Mouse (Mus musculus): ENCODE measurements around the gene Srgap2. TPM values are rescaled to one million over a fixed set of nuclear protein-coding genes. Genes with fewer than 3 reads are reported as not detected.

Gene Srgap2
- total RNA-seq, 4 experiments from 2014 or later, result 70.7 to 81.5 (median 76.7) TPM

DNA sequence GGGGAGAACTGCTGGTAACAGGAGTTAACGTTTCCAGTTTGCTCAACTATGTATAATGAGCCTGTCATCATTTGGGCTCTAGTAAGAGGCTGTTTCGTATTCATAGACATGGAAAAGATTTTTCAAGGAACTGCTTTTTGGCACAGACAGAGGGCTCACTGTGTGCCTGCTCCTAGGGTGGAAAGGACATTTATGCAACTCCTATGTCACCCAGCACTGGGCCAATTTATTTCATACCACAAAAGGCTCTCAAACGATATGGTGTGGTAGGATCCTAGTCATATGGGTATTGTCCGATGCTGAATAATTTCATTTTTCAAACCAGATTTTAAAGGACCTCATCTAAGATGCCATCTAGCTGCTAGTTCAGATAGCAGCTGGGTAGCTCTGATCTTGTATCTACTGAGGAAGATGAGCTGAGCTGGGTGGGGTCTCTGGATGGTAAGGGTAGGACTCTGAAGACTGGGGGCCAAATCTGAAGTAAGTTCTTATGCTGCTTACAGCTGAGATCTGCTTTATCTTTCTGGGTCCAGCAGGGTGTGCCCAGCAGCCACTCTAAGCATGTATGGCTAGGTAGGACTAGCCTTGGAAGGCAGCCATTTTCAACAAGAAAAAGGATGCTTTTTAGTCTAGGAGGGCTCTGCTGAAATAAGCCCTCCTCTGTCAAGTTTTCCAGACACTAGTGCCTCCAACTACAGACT is 233.8 kb downstream of the Srgap2 start:
- DNase-seq (ENCODE audit: low spot score in 2 of 2), result no peak

DNA sequence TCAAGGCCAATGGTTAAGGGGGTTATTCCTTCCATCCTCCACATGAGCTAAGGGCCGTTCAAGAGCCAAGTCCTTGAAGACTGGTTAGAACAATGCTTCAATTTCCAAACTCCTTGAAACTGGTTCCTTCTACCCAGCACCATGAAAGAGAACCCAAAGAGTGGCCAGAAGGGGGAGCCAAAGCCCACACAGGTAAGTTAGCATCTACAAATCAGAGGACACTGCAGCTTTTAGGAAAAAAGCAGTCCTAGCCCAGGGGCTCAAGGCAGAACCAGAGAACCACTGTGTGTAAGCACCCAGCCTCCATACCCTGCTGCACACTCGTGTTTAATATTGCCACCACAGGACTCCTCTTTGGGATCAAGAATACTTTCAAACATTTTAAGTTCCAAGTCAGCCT is 236.5 kb downstream of the Srgap2 start:
- peak; percentile 40 to 48 for DNase-seq (ENCODE audit: low spot score in 2 of 2)

DNA sequence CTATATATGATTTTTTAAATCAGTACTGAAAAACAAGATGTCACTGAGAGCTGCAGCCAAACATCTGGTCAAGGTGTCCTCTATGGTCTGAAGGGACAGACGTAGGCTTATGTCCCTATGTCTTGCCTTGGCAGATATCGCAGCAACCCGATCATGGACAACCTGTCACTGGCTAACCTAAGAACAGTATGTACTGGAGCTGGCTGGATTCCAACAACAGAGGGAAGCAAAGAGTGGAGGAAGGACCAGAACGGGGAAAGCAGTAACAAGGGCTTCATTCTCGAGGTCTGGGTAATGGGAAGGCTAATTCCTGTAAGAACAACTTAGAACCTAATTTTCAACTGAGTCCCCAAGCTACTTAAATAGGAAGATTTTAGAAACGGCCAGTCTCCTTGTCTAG is 238.2 kb downstream of the Srgap2 start:
- DNase-seq (ENCODE audit: low spot score in 2 of 2), result no peak

DNA sequence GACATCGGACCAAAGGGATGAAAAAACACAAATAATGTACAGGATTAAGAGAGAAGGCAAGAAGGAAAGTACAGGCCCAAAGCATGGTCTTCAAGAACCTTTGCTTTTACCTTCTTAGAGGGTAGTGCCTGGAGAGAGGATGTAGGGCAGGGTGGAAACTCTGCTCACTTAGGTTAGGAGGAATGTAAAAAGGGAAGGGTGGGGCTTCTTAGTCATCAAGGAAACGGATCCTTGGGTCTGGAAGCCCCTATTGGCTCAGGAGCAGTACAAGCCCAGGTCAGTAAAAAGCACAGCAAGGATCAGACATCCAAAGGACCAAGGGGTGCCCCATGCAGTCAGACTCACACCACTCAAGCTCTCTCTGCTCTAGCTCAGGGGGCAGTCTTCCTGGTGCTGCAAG is 239.9 kb downstream of the Srgap2 start:
- no peak for DNase-seq (ENCODE audit: low spot score in 2 of 2)

DNA sequence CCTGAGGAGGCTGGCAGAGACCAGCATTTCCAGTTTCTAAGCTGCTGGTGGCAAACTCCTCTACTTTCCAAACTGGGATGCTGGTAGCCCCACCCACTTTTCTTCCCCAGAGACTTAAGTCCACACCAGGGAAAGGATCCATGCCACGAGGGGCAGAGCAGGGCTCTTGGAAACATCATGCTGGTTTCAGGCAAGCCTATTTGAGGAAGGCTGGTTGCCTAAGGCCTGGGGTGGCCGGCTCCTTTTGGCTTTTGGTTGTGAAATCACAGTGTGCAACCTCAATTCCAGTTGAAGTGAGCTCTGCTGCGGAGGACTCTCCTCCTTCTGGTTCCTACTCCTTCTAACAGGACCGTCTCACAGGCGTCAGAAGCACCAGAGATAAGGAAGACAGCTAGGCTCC is 240.3 kb downstream of the Srgap2 start:
- no peak for DNase-seq (ENCODE audit: low spot score in 2 of 2)

DNA sequence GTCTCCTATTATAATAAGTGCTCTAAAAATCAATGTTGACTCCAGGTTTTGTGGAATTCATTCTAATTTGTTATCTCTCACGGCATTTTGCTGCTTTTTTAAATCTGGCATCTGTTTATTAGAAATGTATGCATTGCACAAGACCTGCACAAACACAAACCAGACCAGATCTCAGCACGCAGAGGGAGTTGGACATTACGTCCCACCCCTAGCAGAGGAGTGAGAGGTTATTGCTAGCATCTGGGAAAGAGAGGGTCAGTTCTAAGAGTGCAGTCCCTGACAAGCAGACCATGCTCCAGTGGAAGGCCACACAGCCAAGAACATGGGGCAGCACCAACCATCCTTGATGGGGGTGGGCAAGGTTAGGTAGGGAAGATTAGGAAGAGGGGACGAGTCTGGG is 242.5 kb downstream of the Srgap2 start:
- no peak for DNase-seq (ENCODE audit: low spot score in 2 of 2)

DNA sequence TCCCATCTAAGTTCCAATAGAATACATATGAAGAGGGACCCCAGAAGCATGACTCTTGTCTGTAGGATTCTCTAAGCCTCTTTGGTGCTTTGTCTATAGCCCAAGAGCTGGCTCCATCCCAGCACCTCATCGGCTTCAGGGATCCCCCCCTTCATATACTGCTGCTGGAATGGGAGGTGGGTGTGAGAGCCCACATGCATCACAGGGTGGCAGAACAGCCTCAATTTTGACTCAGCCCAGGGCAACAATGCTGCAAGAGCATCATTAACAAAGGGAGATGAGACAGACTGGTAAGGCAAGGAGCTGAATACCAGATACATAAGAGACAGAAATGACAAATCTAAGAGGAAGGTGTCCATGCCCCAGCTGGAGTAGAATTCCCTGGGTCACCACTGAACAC is 243.0 kb downstream of the Srgap2 start:
- no peak for DNase-seq (ENCODE audit: low spot score in 2 of 2)

DNA sequence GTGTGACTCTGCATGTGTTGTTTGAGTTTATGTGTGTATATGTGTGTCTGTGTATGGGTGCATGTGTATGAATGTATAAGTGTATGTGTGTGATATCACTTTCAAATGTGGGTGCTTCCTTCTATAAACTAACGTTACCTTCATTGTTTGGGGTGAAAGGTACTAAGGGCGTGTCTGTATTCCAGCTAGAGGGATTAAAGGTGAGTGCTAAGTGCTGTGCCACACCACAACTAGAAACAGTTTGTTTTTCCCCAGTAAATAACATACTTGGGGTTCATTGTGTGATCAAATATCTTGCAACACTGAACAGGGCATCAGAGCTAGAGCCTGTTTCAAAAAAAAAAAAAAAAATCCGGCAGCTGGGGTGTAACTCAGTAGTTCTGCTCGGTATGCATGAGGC is 245.4 kb downstream of the Srgap2 start:
- DNase-seq (ENCODE audit: low spot score in 2 of 2), result no peak

DNA sequence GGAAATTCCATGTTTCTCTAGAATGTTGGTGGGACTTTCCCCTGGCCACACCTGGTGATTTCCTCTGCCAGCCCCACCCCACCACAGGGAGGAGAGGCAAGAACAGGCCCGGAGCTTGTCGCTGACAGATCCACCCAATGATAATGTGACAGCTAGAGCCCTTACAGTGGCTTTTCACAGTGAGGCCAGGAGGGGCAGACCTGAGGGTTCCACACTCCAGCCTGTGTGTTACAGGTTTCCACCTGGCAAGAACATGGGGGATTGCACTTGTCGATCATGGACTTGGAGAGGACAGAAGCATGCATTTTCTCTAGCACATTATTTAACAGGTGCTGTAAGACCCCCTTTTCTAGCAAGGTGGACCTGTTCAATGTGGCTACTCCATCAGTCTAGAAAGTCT is 246.9 kb downstream of the Srgap2 start:
- no peak for DNase-seq (ENCODE audit: low spot score in 2 of 2)

DNA sequence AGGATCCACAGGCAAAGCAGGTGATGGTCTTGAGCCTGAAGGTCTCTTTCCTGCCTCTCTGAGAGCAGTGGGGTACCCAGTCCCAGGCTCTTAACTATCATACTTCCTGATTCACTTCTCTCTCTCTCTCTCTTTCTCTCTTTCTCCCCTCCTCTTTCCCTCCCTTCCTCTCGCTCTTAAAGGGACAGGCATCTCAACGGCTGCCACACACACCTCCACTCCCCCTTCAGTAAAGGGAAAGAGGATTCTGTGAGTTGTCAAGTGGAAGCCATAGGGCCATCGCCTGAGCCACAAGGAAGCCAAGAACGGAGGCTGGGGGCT is 247.7 kb downstream of the Srgap2 start, which contains the start of gene Ikbke:
Ikbke (minus strand) TSS at position 151 of the 321 bp plus-strand sequence.
- no peak for DNase-seq (ENCODE audit: low spot score in 2 of 2)

DNA sequence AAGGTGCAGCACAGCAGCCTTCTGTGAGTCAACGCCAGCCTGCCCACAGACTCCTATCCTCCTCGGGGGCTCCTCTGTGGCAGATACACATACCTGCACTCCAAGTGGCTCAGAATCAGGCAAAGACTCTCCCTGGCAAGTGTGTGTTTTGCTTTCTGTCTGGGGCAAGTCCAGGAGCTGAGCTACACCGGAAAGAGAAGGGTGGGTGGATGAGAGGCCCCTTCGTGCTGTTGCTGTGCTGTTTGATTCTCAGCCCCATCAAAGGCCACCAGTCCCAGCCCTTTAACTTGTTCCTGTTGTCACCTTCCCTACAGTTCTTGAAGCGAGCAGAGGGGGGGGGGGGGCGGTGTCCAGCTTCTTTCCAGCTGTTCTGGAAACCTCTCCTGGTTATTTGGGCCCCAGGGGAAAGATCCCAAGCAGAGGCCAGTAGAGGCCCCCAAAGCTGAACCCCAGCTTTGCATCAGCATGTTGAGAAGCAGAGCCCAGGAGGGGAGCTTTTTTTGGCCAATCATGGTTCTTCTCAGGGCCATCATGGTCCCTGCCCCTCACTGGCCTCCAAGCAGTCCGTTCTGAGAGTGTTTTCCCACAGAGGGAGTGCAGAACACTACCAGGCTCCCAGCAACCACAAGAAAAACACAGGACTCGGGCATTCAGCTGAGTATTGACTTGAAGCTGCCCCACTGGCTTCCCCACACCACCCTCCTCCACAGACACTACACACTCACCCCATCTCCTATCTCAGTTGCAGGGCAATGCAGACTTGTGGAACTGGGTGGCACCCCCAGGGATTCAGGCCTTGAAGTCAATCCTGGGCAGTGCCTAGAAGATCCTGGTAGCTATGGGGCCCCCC is 248.3 kb downstream of the Srgap2 start:
- no peak for DNase-seq (ENCODE audit: low spot score in 2 of 2)

DNA sequence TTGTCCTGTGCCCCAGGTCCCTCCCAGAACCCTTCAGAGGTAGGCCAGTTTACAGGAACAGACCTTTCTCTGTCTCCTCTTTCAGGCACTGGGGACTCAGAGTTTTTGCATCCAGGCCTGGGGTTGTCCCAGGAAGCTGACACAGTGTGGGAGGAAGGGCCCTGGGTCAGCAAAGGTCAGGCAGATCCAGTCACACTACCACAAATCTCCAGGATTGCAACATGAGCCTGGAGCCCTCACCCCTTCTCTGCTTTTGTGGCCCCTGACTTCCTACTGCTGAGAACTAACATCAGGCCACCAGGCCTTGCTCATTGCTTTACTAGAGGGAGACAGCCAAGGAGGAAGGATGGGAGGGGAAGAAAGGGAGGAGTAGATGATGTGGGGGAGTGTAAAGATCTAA is 250.3 kb downstream of the Srgap2 start:
- DNase-seq (ENCODE audit: low spot score in 2 of 2), result no peak

DNA sequence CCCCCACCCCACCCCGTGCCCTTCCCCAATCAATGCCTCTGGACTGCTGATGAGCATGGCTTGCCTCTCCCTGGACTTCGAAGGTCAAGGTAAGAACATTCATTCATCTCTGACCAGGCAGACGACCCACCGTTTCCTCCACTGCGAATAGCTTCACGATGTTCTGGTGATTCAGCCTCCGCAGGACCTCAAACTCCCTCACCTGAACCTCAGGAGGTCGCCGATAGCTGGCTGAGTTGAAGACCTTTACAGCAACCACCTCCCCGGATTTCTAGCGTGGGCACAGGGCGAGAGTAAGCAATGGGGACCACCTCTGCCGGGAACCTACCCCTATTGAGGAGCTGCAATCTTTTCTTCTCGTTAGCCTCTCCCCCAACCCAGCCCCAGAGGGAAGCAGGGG is 251.6 kb downstream of the Srgap2 start:
- no peak for DNase-seq (ENCODE audit: low spot score in 2 of 2)

DNA sequence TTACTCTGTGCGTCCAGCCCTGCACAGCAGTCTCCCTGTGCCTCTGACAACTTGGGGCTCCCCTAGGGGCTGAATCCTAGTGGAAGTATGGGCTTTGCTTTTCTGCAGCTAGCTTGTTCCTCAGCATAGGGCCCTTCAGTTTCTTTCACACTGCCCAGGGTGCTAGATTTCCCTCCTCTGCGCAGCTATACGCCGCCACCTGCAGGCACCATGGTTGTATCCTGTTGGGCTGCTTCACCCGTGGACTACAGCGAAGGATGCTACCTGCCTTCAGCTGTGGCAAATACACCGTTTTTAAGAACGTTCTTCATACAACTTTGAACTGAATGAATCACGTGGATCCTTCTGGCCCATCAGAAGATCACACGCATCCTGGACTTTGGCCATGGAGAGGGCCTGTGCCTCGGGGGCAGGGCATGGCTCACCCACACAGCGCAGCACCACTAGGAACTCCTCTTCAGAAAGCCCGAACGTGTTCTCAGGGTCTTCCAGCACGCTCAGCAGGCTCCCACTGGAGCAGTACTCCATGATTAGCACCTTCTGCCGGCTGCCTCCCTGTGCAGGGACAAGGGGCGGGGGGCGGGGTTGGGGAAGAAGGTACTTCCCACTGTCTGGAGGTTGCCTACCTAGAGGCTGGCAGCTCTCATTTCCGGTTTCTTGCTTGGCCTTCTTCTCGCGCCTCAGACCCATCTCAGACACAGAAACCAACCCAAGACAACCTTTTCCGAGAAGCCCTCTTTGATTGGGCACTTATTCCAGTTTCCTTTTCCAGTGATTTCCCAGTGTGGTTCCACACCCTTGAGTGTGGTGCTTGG is 252.2 kb downstream of the Srgap2 start:
- DNase-seq (ENCODE audit: low spot score in 2 of 2), result no peak

DNA sequence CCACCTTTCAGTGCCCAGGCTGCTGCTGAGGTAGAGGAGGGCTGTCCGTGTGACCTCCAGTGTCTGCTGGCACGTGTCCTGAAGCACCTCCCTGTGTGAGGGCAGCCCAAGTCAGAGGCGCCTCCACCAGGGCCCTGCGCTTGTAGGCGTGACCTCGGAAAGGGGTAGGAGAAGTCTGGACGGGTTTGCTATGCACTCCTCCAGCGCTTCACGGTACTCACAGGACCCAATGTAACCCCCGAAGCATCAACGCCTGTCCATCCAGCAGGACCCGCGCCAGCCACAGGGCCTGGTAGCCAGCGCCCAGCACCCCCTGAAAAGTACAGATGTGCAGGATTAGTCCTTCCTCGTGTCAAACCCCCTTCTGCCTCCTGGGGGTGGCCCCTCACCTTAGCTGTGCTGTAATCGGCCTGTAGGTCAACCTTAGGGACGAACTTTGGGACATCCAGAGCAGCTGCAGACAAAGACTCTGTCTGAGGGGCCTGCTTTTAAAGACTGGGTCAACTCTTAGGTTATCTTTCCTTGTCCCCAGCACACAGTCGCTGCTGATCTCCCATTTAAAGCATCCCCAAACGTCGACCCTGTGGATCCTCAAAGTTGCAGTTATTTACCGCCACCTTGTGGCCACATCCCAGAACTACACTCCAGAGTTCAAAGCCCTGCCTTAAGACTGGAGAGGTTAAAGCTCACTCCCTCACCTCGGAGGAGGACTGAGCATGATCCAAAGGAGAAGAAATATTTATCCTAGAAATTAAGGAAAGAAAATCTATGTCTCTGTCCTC is 257.2 kb downstream of the Srgap2 start:
- peak in 1 of 2 experiments; percentile 63 for DNase-seq (ENCODE audit: low spot score in 2 of 2)

DNA sequence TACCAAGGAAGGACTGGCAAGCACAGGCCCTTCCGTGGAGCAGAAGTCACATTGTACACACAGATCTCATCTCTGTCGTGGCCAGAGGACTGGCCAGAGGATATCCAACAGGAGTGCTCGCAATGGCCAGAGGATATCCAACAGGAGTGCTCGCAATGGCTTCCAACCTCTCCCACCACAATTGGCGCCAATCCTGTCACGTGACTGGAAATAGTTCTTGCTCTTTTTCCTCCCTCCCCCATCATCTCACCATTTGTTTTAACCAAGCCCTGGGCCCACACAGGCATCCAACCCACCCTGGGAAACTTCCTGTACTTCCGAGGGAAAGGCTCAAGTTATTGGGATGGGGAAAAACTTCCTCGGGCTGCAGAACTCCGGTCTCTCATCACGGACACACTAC is 258.4 kb downstream of the Srgap2 start:
- no peak for DNase-seq (ENCODE audit: low spot score in 2 of 2)

DNA sequence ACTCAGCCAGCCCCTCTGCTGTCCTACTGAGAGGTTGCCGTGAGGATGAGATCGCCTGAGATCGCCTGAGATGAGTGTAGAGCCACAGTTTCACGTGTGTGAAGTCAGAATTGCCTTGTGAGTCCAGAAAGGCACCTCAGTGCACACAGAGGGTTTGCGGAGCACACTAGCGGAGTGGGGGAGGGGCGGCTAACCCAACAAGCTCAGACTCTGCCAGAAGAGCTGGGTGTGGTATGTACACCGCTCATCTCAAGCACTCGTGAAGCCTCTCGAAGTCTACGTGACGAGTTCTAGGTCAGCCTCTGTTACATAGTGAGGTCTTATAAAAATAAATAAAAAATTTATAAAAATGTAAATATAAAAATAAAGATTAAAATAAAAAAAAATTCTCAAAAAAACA is 263.2 kb downstream of the Srgap2 start:
- no peak for DNase-seq (ENCODE audit: low spot score in 2 of 2)

DNA sequence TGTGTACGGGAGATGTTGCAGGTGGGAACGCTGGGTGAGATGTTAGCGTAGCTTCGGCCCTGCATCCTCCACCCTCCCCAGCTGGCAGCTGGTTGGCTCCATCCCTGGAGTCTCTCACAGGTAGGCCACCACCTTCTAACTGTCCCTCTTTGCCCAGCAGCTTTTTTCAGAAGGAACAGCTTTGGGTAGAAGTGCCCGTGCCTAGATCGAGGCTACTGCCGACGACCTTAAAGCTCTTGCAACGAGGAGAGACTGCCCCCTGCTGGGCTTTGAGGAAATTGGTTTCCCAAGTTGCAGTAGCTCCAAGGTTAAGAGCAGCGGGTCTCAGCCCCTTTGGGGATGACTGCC is 266.9 kb downstream of the Srgap2 start:
- peak in 1 of 2 experiments; percentile 60 for DNase-seq (ENCODE audit: low spot score in 2 of 2)

DNA sequence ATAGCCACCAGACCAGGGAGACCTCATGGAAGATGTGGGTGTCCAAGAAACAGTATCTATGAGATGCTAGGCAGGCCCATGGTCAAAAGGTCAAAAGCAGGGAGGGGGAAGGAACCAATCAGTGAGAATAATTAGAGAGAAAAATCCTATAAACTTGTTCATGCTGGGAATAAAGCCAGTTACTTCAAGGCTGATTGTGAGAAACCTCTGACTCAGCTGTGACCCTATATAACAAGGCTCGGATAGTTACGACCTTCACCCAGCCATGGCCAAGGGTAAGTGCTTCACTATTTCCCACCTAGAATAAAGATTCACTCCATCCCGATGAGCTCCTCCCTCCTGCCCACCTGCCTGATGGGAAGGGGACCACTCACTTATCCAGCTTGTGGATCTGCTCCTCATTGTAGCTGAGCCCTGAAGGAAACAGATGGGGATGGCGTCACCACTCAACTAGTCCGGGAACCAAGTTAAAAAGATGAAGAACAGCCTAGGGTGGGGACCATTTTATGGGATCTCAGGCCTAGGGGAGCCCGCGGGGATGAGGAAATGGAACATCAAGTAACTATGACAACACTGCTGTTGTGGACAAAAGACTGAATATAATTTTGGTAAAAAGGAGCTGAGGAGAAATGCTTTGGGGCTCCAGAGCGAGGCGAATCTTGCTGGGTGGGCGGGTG is 267.4 kb downstream of the Srgap2 start:
- DNase-seq (ENCODE audit: low spot score in 2 of 2), result no peak

DNA sequence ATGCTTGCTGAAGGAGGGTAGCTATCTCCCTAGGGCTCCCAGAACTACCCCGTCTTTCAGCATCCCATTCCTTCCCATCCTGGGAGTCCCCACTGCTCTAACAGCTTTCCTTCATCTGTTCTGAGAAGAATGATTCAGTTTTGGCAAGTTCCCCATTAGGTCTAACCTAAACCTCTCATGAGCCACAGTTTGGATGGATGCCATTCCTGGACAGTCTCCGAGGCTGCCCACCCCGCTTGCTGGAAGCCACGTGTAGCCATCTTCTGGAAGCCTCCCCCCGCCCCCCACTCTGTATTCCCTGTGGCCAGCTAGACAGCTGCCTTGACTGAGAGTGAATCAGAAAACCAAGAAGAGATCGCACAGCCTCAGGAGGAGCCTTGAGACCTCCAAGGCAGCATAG is 269.9 kb downstream of the Srgap2 start:
- no peak for DNase-seq (ENCODE audit: low spot score in 2 of 2)
